Mouse (Mus musculus) left cerebral cortex, postnatal 14 days (tissue): ENCODE results near the gene Clk2. TPM values are rescaled to one million over a fixed set of nuclear protein-coding genes. Genes with fewer than 3 reads are reported as not detected.

Experiments
- DNase-seq, 2 experiments: peaks; one replicate each; pipeline ENCODE4 v3.0.0; 2021 to 2022; ENCODE audit warnings: low spot score in 2 of 2, mixed read lengths in 1 of 2
- intact Hi-C: fragments of 180-260 bp; cut with DNase I; formaldehyde crosslinking; loops from one replicate; pipeline ENCODE4 v1.15.1; 2025
- total RNA-seq, 2 experiments: library from RNA; stranded (reverse); gene quantifications; 2 replicates each; pipeline ENCODE4 v1.2.3; 2021

The Clk2 gene
- total RNA-seq, 2 experiments from 2014 or later = 46.7 TPM

- DNase-seq = no peak
Measured at GRCm38 (mm10) chr3:89182531-89183057, 18.0 kb downstream of the Clk2 start.

GRCm38 (mm10) chr3:89183058-89183958, 18.7 kb downstream of the Clk2 start, which contains the start of gene Fam189b:
Gene Fam189b (plus strand): TSS chr3:89183143.
- peak; percentile 89 to 93 for DNase-seq
- intact Hi-C loops = no loop called here

More at GRCm38 (mm10) chr3:89182531-89183057, 18.0 kb downstream of the Clk2 start:
- intact Hi-C loops = no loop called here

- no peak for DNase-seq
- intact Hi-C loops = no loop called here
Measured at GRCm38 (mm10) chr3:89183959-89184315, 19.3 kb downstream of the Clk2 start.

- intact Hi-C loops = no loop called here
- DNase-seq = no peak
Measured at GRCm38 (mm10) chr3:89187197-89187596, 22.6 kb downstream of the Clk2 start.

GRCm38 (mm10) chr3:89187690-89188477, 23.3 kb downstream of the Clk2 start:
- no peak for DNase-seq
- intact Hi-C loops = no loop called here

GRCm38 (mm10) chr3:89188478-89188875, 23.9 kb downstream of the Clk2 start:
- DNase-seq = no peak
- intact Hi-C loops = no loop called here

GRCm38 (mm10) chr3:89190436-89190835, 25.8 kb downstream of the Clk2 start:
- DNase-seq = no peak
- intact Hi-C loops = no loop called here

- intact Hi-C loops = no loop called here
- no peak for DNase-seq
Measured at GRCm38 (mm10) chr3:89193351-89193750, 28.8 kb downstream of the Clk2 start.

- intact Hi-C loops = no loop called here
- no peak for DNase-seq
Measured at GRCm38 (mm10) chr3:89193853-89194252, 29.3 kb downstream of the Clk2 start.

- intact Hi-C loops = no loop called here
- peak; percentile 83 to 90 for DNase-seq
Measured at GRCm38 (mm10) chr3:89195979-89196877, 31.6 kb downstream of the Clk2 start.

- intact Hi-C loops = no loop called here
- no peak for DNase-seq
Measured at GRCm38 (mm10) chr3:89199839-89200238, 35.2 kb downstream of the Clk2 start.

- peak; percentile 91 to 92 for DNase-seq
- intact Hi-C loops = no loop called here
Measured at GRCm38 (mm10) chr3:89202253-89203141, 37.9 kb downstream of the Clk2 start, which contains the start of gene Gba. Gene Gba (plus strand): TSS chr3:89202928.

- DNase-seq = no peak
- intact Hi-C loops = no loop called here
Measured at GRCm38 (mm10) chr3:89203142-89203514, 38.5 kb downstream of the Clk2 start.

GRCm38 (mm10) chr3:89206079-89206478, 41.5 kb downstream of the Clk2 start:
- intact Hi-C loops = no loop called here

GRCm38 (mm10) chr3:89206695-89207094, 42.1 kb downstream of the Clk2 start:
- intact Hi-C loops = no loop called here
- no peak for DNase-seq

More at GRCm38 (mm10) chr3:89206079-89206478, 41.5 kb downstream of the Clk2 start:
- no peak for DNase-seq

GRCm38 (mm10) chr3:89208075-89208657, 43.6 kb downstream of the Clk2 start:
- DNase-seq = no peak
- intact Hi-C loops = no loop called here

- no peak for DNase-seq
- intact Hi-C loops = no loop called here
Measured at GRCm38 (mm10) chr3:89208736-89209135, 44.1 kb downstream of the Clk2 start.

- DNase-seq = no peak
- intact Hi-C loops = loop anchor here (5.0 kb wide), 1 partner anchor 92 kb away; no protein-coding TSS in a partner anchor
Measured at GRCm38 (mm10) chr3:89209731-89210130, 45.1 kb downstream of the Clk2 start.
